In genomic region chr4:97830051-97830853, GRCm38 (mm10) we compare ENCODE assay signal across 25 mouse cellular contexts. TPM values are rescaled to one million over a fixed set of nuclear protein-coding genes. Genes with fewer than 3 reads are reported as not detected.
A peak's percentile ranks its signal among the peaks of the same experiment; 100 is the strongest.
DNase-seq lines count a peak whose midpoint lies in the region; ATAC-seq and TF ChIP-seq lines count a peak whose summit lies in the region.
"Had no signal": no experiment of that assay in that cellular context is flagged by ENCODE, and none has a peak within 500 bp of the region (broad histone marks: within the 10 kb centered on the region; RNA-seq: fewer than 3 reads in every experiment).

No protein-coding gene starts in this region.

- no peak overlapping the region for H3K9ac ChIP-seq in heart, embryonic 13.5 days
- no peak overlapping the region for H3K9ac ChIP-seq in liver, postnatal 0 days (replicated peaks)
- H3K9ac ChIP-seq in forebrain, embryonic 13.5 days: no peak overlapping the region
- H3K9ac ChIP-seq: hindbrain, embryonic 15.5 days; intestine, embryonic 15.5 days; neural tube, embryonic 13.5 days; stomach, embryonic 15.5 days had no signal

- H3K4me3 ChIP-seq in heart, embryonic 13.5 days: no peak overlapping the region
- H3K4me3 ChIP-seq in G1E (ENCODE audit: low read depth, low read length): no peak overlapping the region
- no peak overlapping the region for H3K4me3 ChIP-seq in liver, postnatal 0 days (ENCODE audit: low read depth, low read length)
- no peak overlapping the region for H3K4me3 ChIP-seq in forebrain, embryonic 13.5 days
- H3K4me3 ChIP-seq: forebrain, embryonic 10.5 days; hindbrain, embryonic 15.5 days; intestine, embryonic 15.5 days; neural tube, embryonic 13.5 days; stomach, embryonic 15.5 days had no signal

- TF ChIP-seq CTCF in G1E (IDR thresholded peaks at IDR 0.05; ENCODE audit: low read depth, low read length): no peak
- no peak for TF ChIP-seq CTCF in liver, postnatal 0 days (IDR thresholded peaks at IDR 0.05; ENCODE audit: low read depth)

- peak overlapping the region; percentile 28; the same call in 1 of the 2 replicates for H3K27ac ChIP-seq in heart, embryonic 13.5 days (replicated peaks)
- H3K27ac ChIP-seq in liver, postnatal 0 days (ENCODE audit: low read depth): peak overlapping the region; percentile 44; the same call in 1 of the 2 replicates
- H3K27ac ChIP-seq in forebrain, embryonic 13.5 days: no peak overlapping the region
- H3K27ac ChIP-seq: forebrain, embryonic 10.5 days; hindbrain, embryonic 15.5 days; intestine, embryonic 15.5 days; neural tube, embryonic 13.5 days; stomach, embryonic 15.5 days had no signal

- no peak for ATAC-seq in heart, embryonic 13.5 days (ENCODE audit: extremely low read depth, insufficient number of reproducible peaks, low FRiP score, low TSS enrichment)
- ATAC-seq in G1E (ENCODE audit: extremely low read depth, insufficient number of reproducible peaks, low FRiP score, poor library complexity, severe bottlenecking): peak; percentile 67
- peak; percentile 29 for ATAC-seq in erythroblast, adult 5-6 weeks (replicated peaks; ENCODE audit: low FRiP score, poor library complexity, severe bottlenecking)
- ATAC-seq in liver, postnatal 0 days: peak; percentile 77
- no peak for ATAC-seq in forebrain, embryonic 13.5 days
- ATAC-seq: intestine, embryonic 15.5 days; Patski had no signal

- DNase-seq in heart, postnatal 4 days: no peak
- DNase-seq in G1E (ENCODE audit: low spot score) (no peak), MN1 (ENCODE audit: low spot score) (no peak)
- DNase-seq in liver, postnatal 0 days: no peak
- no peak for DNase-seq in gastrocnemius, postnatal 4 days (ENCODE audit: low spot score in 2 of 2)
- DNase-seq: adrenal gland, adult 8-10 months; cerebellum, adult 11 months; cerebellum, postnatal 10 days; embryo, embryonic 11 days; heart, adult 18-20 months; kidney, postnatal 4 days; midbrain, embryonic 14.5 days; thymus, adult 18-20 months had no signal

- no peak overlapping the region for H3K4me2 ChIP-seq in heart, embryonic 13.5 days
- H3K4me2 ChIP-seq in liver, postnatal 0 days (ENCODE audit: low read depth, low read length): peak overlapping the region; percentile 56; the same call in 1 of the 2 replicates
- no peak overlapping the region for H3K4me2 ChIP-seq in forebrain, embryonic 13.5 days
- H3K4me2 ChIP-seq: hindbrain, embryonic 15.5 days; intestine, embryonic 15.5 days; neural tube, embryonic 13.5 days; stomach, embryonic 15.5 days had no signal

- 49% methylated on average over 6 of the region's 6 CpGs for WGBS in heart, embryonic 13.5 days
- WGBS in liver, postnatal 0 days (ENCODE audit: insufficient replicate concordance): 36% methylated on average over 6 of the region's 6 CpGs
- 64% methylated on average over 6 of the region's 6 CpGs for WGBS in forebrain, embryonic 13.5 days

- no peaks in the 10 kb centered on the region for H3K9me3 ChIP-seq in heart, embryonic 13.5 days
- peaks cover 9% of the 10 kb centered on the region for H3K9me3 ChIP-seq in G1E (replicated peaks)
- H3K9me3 ChIP-seq in liver, postnatal 0 days (ENCODE audit: low read length): no peaks in the 10 kb centered on the region
- H3K9me3 ChIP-seq in forebrain, embryonic 13.5 days (replicated peaks): no peaks in the 10 kb centered on the region
- H3K9me3 ChIP-seq: hindbrain, embryonic 15.5 days; intestine, embryonic 15.5 days; neural tube, embryonic 13.5 days; stomach, embryonic 15.5 days had no signal

- peak; percentile 92 for TF ChIP-seq EP300 in liver, postnatal 0 days (IDR thresholded peaks at IDR 0.05; ENCODE audit: low read depth)

- H3K27me3 ChIP-seq in heart, embryonic 13.5 days (replicated peaks): no peaks in the 10 kb centered on the region
- H3K27me3 ChIP-seq in G1E (ENCODE audit: insufficient read depth, low read length): no peaks in the 10 kb centered on the region
- H3K27me3 ChIP-seq in liver, postnatal 0 days (ENCODE audit: insufficient read depth, low read length): no peaks in the 10 kb centered on the region
- H3K27me3 ChIP-seq in forebrain, embryonic 13.5 days: no peaks in the 10 kb centered on the region
- H3K27me3 ChIP-seq: hindbrain, embryonic 15.5 days; intestine, embryonic 15.5 days; neural tube, embryonic 13.5 days; Patski; stomach, embryonic 15.5 days had no signal

- H3K36me3 ChIP-seq in heart, embryonic 13.5 days: peaks cover 17% of the 10 kb centered on the region
- H3K36me3 ChIP-seq in G1E (replicated peaks): peaks cover 2% of the 10 kb centered on the region
- no peaks in the 10 kb centered on the region for H3K36me3 ChIP-seq in liver, postnatal 0 days (replicated peaks; ENCODE audit: insufficient read depth, low read length)
- no peaks in the 10 kb centered on the region for H3K36me3 ChIP-seq in forebrain, embryonic 13.5 days (ENCODE audit: poor library complexity, severe bottlenecking)
- H3K36me3 ChIP-seq: forebrain, embryonic 10.5 days; hindbrain, embryonic 15.5 days; intestine, embryonic 15.5 days; neural tube, embryonic 13.5 days; stomach, embryonic 15.5 days had no signal

- peaks cover 89% of the 10 kb centered on the region for H3K4me1 ChIP-seq in heart, embryonic 13.5 days
- no peaks in the 10 kb centered on the region for H3K4me1 ChIP-seq in G1E (ENCODE audit: insufficient read depth, low read depth, low read length)
- peaks cover 13% of the 10 kb centered on the region for H3K4me1 ChIP-seq in liver, postnatal 0 days (ENCODE audit: insufficient read depth)
- peaks cover 53% of the 10 kb centered on the region for H3K4me1 ChIP-seq in forebrain, embryonic 13.5 days
- H3K4me1 ChIP-seq: intestine, embryonic 15.5 days; stomach, embryonic 15.5 days had no signal

RNA-seq across cellular contexts. Expression of gene E130114P18Rik, which starts 52.4 kb away (rescaled TPM):
- 0.48 and 0.55 TPM in 2 replicates for polyA plus RNA-seq in heart, embryonic 13.5 days (2015; fragmentation: Nextera tagmentation; extraction: Ambion mirVana)
- total RNA-seq in heart, postnatal 4 days (2021): not detected
- not detected in 2 replicates for total RNA-seq in G1E (2014; fragmentation: Nextera tagmentation)
- 0.11 TPM in 1 of 2 replicates, not detected in the other for total RNA-seq in G1E (2017)
- not detected in 2 replicates for polyA plus RNA-seq in G1E (2012)
- not detected in 2 replicates for total RNA-seq in erythroblast, adult 5-6 weeks (2015; ENCODE audit: low replicate concordance)
- not detected in 2 replicates for total RNA-seq in erythroblast, adult 5-6 weeks (2017; ENCODE audit: low replicate concordance)
- polyA plus RNA-seq in liver, postnatal 0 days (2015; fragmentation: Nextera tagmentation; extraction: Ambion mirVana): not detected in 2 replicates
- total RNA-seq in gastrocnemius, postnatal 4 days (2021): 1 to 10 TPM; 3.6 to 4.4 TPM
- polyA plus RNA-seq in forebrain, embryonic 13.5 days (2015; fragmentation: Nextera tagmentation; extraction: Ambion mirVana): 64.7 and 71.1 TPM in 2 replicates
- total RNA-seq: gastrocnemius, adult 8-10 months; heart, adult 18-20 months; heart, postnatal 25 days had no signal
- polyA plus RNA-seq: spleen, adult 2 months had no signal

RNA-seq across cellular contexts. Expression of gene Nfia, which starts 57.7 kb away (rescaled TPM):
- polyA plus RNA-seq in heart, embryonic 13.5 days (2015; fragmentation: Nextera tagmentation; extraction: Ambion mirVana): 31.1 and 32.3 TPM in 2 replicates
- total RNA-seq in heart, postnatal 4 days (2021): 100 to 1,000 TPM; 206 to 217 TPM
- total RNA-seq in G1E (2014; fragmentation: Nextera tagmentation) (17.6 and 25.1 TPM in 2 replicates), G1E (2017) (0.99 and 1.3 TPM in 2 replicates)
- 0.45 and 0.96 TPM in 2 replicates for polyA plus RNA-seq in G1E (2012)
- total RNA-seq in erythroblast, adult 5-6 weeks (2015; ENCODE audit: low replicate concordance): 19.6 and 21.3 TPM in 2 replicates
- total RNA-seq in erythroblast, adult 5-6 weeks (2017; ENCODE audit: low replicate concordance): 4.7 and 12.0 TPM in 2 replicates
- 9.9 TPM in 2 replicates for polyA plus RNA-seq in liver, postnatal 0 days (2015; fragmentation: Nextera tagmentation; extraction: Ambion mirVana)
- total RNA-seq in gastrocnemius, postnatal 4 days (2021): 100 to 1,000 TPM; 166 to 173 TPM
- polyA plus RNA-seq in forebrain, embryonic 13.5 days (2015; fragmentation: Nextera tagmentation; extraction: Ambion mirVana): 93.7 and 121 TPM in 2 replicates

Comparison
In these comparisons a context has a peak if more than half of its experiments do, and no peak if none do; other contexts are left out.
1. ATAC-seq: peak in G1E (single experiment), erythroblast, adult 5-6 weeks (single experiment) and liver, postnatal 0 days (single experiment); none in heart, embryonic 13.5 days (single experiment) and forebrain, embryonic 13.5 days (single experiment).
2. RNA of gene Nfia, which starts 57.7 kb away (total RNA-seq): 206 to 217 TPM in heart, postnatal 4 days and 166 to 173 TPM in gastrocnemius, postnatal 4 days; 0.99 to 25.1 TPM in G1E and 4.7 to 21.3 TPM in erythroblast, adult 5-6 weeks; every median in the first group is over 4 times any median in the second.